Mouse (Mus musculus): ENCODE measurements around the gene Gm21258. TPM values are rescaled to one million over a fixed set of nuclear protein-coding genes. Genes with fewer than 3 reads are reported as not detected.

Gene Gm21258
- not detected for polyA plus RNA-seq (2014; fragmentation: Illumina TruSeq; extraction: RNeasy Lipid Tissue Mini Kit (QIAGEN cat#74804); ENCODE audit: insufficient read depth, low read depth, low replicate concordance)

GRCm38 (mm10) chrY:52779740-52780139 lies at the start of gene Gm21258:
TSS of gene Gm21258 (plus strand) at chrY:52780040.

